Mouse (Mus musculus): ENCODE results near the gene Gm45015. TPM values are rescaled to one million over a fixed set of nuclear protein-coding genes. Genes with fewer than 3 reads are reported as not detected.

Gm45015 gene
- total RNA-seq (2023), result not detected

GRCm38 (mm10) chrX:73336740-73337139 is at the start of gene Gm45015:
Gene Gm45015 (minus strand): TSS chrX:73336840.

DNA sequence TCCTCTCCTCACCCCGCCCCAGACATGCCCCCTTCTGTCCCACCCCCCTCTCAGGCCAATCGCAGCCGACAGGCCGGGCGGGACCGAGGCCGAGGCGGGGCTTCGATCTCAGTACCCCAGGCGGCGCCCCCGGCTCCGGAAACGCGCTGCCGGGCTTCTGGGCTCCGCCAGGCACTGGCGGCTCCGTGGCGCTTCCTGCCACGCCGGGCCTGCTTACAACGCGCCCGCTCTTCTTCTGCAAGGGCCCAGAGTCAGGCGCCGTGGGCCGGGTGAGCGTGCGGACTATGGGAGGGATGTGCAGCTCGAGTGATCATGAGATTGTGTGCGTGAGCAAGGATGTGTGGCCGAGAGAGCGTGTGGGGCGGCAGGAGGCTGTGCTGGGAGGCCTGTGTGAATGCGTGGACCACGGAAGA is 5.8 kb upstream of the Gm45015 start, which contains the start of gene Zfp275:
Gene Zfp275, plus strand, starts transcription at position 139 of the 413 bp plus-strand sequence.

DNA sequence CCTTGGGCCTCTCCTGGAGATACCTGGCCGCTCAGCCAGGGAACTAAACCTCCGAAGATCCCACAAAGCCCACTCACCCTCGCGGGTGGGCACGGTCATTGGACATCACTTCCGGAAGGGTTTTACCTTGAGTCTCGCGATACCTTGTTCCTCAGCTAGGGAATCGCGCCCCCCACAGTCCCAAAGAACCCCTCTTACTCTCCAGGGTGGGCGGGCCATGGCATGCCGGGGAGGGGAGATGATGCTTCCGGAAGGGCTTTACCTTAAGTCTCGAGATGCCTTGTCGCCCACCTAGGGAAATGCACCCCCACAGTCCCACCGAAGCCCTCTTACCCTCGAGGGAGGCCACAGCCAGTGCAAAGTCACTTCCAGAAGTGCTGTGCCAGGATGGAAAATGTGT is 43.8 kb downstream of the Gm45015 start, which contains the start of the genes Xlr5a and Xlr5c:
Gene Xlr5a, minus strand, starts transcription at position 101 of the 400 bp plus-strand sequence.
Gene Xlr5c, minus strand, starts transcription at position 101 of the 400 bp plus-strand sequence.

Other genes starting within 250 kb of the Gm45015 start
- gene Xlr3a, start 239.7 kb downstream of the Gm45015 start, total RNA-seq (2023), result 1.0 TPM
- 1.7 TPM for gene Gm14685, start 219.8 kb downstream of the Gm45015 start, total RNA-seq (2023)
- not detected for gene Xlr5b, start 188.0 kb downstream of the Gm45015 start, total RNA-seq (2023)
- not detected for gene DXBay18, start 187.4 kb downstream of the Gm45015 start, total RNA-seq (2023)
- not detected for gene Spin2d, start 159.9 kb downstream of the Gm45015 start, total RNA-seq (2023)
- gene Xlr3b, start 144.6 kb downstream of the Gm45015 start, total RNA-seq (2023), result 5.2 TPM
- 86.9 TPM for gene Xlr4b, start 122.5 kb downstream of the Gm45015 start, total RNA-seq (2023)
- 18.5 TPM for gene F8a, start 108.5 kb downstream of the Gm45015 start, total RNA-seq (2023)
- gene Xlr4c, start 93.7 kb downstream of the Gm45015 start, total RNA-seq (2023), result 60.6 TPM
- gene Xlr3c, start 71.5 kb downstream of the Gm45015 start, total RNA-seq (2023), result not detected
- not detected for gene Xlr5a, start 43.9 kb downstream of the Gm45015 start, total RNA-seq (2023)
- not detected for gene Xlr5c, start 43.9 kb downstream of the Gm45015 start, total RNA-seq (2023)
- gene Zfp275, start 5.8 kb upstream of the Gm45015 start, total RNA-seq (2023), result 28.4 TPM
- not detected for gene Gm18336, start 61.9 kb upstream of the Gm45015 start, total RNA-seq (2023)
- not detected for gene Zfp92, start 74.3 kb upstream of the Gm45015 start, total RNA-seq (2023)
- not detected for gene Trex2, start 98.5 kb upstream of the Gm45015 start, total RNA-seq (2023)
- gene Haus7, start 122.2 kb upstream of the Gm45015 start, total RNA-seq (2023), result 24.2 TPM
- gene Bgn, start 146.8 kb upstream of the Gm45015 start, total RNA-seq (2023), result 2.8 TPM
- not detected for gene Atp2b3, start 166.2 kb upstream of the Gm45015 start, total RNA-seq (2023)